Mouse (Mus musculus) heart, postnatal 0 days (tissue): ENCODE results near the gene Iqgap3.

Experiments
- CTCF ChIP-seq: IDR thresholded peaks from 2 replicates; pipeline ENCODE4 v1.5.1; 2016; ENCODE audit warnings: antibody characterized with exemption, control low read depth, low read depth
- EP300 ChIP-seq: IDR thresholded peaks from 2 replicates; pipeline ENCODE4 v1.6.1; 2016; ENCODE audit warnings: antibody characterized with exemption, low read depth

DNA sequence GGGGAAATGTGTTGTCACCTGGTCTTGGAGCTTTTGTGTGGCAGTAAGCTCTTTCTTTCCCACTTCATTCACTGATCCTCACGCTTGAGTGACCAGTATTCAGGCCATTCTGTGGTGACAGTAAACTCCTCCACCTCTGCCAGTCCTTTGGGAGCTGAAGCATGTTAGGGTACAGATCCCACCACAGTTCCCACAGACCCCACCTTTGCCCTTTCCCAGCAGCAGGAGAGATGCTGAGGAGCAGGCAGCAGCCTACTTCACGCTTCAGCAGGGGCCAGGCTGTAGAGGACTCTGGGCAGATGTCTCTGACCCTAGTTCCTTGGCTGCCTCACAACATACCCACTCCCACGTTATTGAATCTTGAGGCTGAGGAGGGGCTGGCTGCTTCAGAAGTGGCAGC, 82.5 kb downstream of the Iqgap3 start:
- TF ChIP-seq CTCF (no peak), EP300 (no peak)
